Mouse (Mus musculus) kidney, postnatal 36 days (tissue): ENCODE measurements at regions not wholly inside any gene's neighbourhood (a gene's known extent, or its start where the extent isn't known, plus 50 kb on each side); places are given as distances from the start of the nearest gene placed in this dataset.

Source experiments
- DNase-seq, 2 experiments: peaks; one replicate each; pipeline ENCODE4 v3.0.0; 2021 to 2022; ENCODE audit warnings: mixed read lengths in 2 of 2

DNA sequence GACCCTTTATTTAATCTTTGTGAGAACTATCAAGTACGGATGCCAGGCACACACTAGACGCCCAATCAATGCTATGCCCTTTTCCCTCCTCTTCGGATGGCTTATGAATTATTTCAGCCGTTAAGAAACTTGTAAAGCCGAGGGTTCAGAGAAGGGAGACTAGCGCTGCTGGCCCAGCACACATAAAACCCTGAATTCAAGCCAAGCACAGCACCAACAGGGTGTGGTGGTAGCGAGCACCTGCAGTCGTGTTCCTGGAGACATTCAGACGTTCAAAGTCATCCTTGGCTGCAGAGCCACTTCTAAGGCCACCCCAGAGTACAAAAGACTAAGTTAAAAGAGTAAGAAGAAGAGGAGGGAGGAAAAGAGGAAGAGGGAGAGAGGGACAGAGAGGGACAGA lies 148.5 kb upstream of the Jarid2 start:
- no peak for DNase-seq

DNA sequence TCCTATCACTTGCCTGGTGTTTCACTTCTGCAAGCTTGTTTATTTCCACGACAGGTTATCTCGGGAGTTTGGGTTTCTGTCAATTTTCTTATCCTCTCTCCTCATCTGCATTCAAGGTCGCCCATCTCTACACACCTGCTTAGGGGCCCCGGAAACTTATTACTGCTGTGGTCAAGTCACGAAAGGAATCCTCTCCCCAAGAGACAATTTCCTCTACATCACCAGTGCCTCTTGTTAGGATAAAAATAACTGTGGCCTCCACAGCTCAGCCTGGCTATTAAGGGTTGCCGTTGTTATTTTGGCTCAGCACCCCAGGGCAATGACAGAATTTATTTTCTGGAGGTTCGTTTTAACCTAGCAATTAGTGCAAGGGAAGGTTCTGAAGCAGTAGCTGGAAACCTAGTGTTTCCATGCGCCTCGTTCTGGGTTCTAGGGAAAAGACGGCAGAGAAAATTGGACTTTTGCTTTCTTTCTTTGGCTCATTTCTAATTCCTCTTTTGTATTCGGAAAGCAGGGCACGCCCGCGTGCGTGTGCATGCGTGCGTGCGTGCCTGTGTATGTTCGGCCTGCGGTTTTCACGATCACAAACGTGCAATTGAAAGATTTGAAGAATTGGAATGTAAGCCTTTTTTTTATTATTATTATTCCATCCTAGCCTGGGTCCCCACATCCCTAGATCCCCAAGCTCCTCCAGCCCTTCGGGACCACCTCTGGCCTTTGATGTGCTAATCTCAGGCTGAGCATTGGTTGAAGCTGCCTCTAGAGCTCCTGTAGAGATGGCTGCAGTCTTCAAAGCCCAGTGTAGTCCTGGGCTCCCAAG lies 147.1 kb upstream of the Jarid2 start:
- DNase-seq: no peak

DNA sequence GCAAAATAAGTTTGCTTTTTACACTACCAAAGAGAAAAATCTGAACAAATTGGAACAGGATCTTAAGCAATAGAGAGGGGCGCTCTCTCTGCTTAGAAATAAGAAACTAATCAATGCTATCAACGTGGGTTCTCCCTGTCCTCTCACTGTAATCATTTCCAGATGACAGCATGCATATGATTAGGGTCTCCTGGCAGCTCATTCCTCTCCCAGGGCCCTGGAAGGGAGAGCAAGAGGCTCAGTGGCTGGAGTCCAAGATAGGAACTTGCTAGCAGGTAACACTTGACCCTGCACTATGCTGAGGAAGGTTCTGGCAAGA lies 146.5 kb upstream of the Jarid2 start:
- DNase-seq: no peak

- no peak for DNase-seq
Measured at GRCm38 (mm10) chr13:44583614-44584013, 145.7 kb upstream of the Jarid2 start.

- DNase-seq: no peak
Measured at GRCm38 (mm10) chr13:44584151-44584550, 145.1 kb upstream of the Jarid2 start.

GRCm38 (mm10) chr13:44584551-44584950 lies 144.7 kb upstream of the Jarid2 start:
- DNase-seq: no peak

DNA sequence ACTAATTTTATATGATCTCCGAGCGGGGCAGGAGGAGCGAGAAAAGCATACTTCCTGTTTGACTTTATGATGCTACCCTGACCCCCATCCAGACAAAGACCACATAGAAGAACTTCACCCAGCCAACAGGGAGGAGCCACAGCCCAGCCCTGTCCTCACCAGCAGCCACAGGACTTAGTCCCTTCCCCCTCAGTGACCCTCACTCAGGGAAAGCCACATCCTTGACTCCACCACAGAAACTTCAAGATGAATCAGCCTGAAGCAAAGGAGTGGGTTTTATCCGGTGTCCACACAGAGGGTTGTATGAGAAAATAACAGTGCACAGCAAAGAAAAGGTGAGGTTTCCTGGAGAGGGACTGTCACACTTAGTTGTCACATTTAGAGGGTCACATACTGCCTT lies 141.4 kb upstream of the Jarid2 start:
- no peak for DNase-seq

- DNase-seq: no peak
Measured at GRCm38 (mm10) chr13:44594645-44595044, 134.6 kb upstream of the Jarid2 start.

- DNase-seq: no peak
Measured at GRCm38 (mm10) chr13:44597666-44598065, 131.6 kb upstream of the Jarid2 start.

- no peak for DNase-seq
Measured at GRCm38 (mm10) chr13:44601024-44601423, 128.2 kb upstream of the Jarid2 start.

- no peak for DNase-seq
Measured at GRCm38 (mm10) chr13:44602658-44603057, 126.6 kb upstream of the Jarid2 start.

DNA sequence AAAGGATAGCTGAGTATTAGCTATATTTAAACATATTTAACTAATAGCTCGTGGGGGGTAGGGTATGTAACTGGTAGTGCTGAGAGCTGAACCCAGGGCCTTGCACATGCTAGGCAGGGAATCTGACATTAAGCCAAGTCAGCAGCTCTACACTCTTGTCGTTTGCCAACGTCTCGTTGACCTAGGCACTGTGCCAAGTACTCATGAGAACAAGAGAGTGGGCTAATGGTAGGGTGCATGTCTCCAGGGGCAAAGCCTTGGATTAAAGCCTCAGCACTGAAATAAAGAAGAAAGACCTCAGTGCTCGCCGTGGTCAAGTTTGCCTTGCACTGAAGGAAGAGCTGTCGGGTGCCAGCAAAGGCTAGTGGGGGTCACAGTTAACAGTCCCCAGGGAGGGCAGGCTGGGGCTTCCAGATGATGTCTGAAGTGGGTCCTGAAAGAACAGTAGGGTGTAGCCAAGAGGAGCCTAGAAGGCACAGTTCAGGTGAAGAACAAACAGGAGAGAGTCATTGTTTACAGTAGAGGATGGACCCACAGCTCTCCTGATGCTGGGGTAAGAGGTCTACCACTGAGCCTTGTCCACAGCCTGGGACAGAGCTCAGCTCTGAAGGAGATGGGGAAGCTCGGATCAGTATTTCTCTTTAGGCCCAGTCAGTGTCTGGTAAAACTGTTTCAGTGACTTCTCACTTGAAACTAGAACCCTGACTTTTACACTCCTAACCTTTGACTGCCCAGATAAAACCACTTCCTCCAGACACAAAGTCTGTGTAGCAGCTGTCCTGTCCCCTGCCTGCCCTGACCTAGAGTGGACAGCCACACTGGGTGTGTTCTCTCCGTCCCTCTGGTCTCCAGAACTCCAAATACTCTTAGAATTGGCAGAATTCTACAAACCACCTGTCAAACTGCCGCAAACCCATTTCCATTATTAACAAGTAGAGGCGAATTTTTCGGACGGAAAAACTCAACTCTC lies 121.7 kb upstream of the Jarid2 start:
- peak; percentile 18 to 43 for DNase-seq

DNA sequence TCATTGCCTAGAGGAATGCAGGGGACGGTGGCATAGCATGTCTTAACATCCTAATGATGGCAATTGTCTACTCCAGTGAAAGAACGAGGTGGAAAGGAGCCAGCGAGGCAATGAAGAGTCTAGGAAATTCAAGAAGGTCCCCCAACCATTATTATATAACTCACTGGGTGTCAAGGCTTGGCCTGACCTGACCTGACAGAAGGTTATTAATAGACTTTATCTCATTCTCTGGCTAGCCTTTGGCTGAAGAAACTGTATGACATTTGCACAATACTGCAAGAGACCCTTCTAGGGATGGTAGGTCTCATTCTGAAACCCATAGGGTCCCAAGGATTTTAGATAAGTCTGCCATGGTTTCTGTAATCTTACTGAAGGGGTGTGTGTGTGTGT lies 121.0 kb upstream of the Jarid2 start:
- DNase-seq: no peak

DNA sequence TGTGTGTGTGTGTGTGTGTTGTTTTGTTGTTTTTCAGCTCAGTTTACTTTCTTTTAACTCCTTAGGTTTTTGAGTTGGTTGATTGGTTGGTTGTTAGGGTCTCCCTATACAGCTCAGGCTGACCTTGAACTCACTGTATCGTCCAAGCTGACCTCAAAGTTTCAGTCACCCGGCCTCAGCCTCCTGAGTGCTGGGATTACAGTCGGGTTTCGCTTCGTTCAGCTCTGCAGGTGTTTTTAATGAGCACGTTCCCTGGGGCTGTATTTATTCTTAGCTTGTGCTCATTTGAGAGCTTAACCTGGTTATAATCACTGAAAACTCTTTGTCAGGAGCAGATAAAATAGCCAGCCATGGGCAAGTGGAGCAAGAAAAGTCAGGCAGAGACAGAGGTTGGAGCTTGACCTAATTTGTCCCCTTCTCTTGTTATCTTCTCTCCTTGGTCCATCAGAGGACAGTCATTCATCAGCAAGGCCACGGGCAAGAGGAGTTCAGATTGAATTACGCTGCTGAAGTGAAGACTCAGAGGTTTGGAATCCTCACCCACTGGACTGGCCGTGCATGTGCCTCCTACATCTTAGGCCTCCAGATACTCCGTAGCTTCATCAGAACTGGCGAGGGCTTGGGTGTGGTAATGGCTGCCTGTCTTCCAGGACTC lies 120.5 kb upstream of the Jarid2 start:
- DNase-seq: no peak

- DNase-seq: peak; percentile 15 to 26
Measured at GRCm38 (mm10) chr13:44609606-44610005, 119.7 kb upstream of the Jarid2 start.

GRCm38 (mm10) chr13:44615696-44616095 lies 113.6 kb upstream of the Jarid2 start:
- DNase-seq: no peak

DNA sequence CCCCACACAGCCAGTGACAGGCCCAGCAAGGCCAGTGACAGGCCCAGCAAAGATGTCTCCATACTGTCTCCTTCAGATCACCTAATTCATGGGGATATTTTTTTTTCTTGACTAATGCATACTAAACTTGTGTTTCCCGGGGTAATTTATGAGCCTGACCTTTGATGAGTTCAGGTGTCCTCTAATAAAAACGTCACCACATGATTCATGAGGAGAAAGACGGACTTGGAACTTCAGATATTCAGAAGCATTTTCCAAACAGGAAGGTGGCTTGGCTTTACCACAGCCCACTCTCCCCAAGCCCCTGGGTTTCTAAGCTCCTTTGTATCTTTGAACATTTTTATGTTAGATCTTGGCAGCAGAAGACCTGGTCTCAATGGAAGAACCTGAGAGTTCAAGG lies 110.9 kb upstream of the Jarid2 start:
- DNase-seq: no peak

- peak; percentile 74 to 81 for DNase-seq
Measured at GRCm38 (mm10) chr13:44622661-44623355, 106.5 kb upstream of the Jarid2 start.

- peak in 1 of 2 experiments; percentile 33 for DNase-seq
Measured at GRCm38 (mm10) chr13:44624716-44625115, 104.6 kb upstream of the Jarid2 start.

- DNase-seq: no peak
Measured at GRCm38 (mm10) chr13:44625792-44626191, 103.5 kb upstream of the Jarid2 start.

GRCm38 (mm10) chr13:44626806-44627205 lies 102.5 kb upstream of the Jarid2 start:
- no peak for DNase-seq

- no peak for DNase-seq
Measured at GRCm38 (mm10) chr13:44630061-44630460, 99.2 kb upstream of the Jarid2 start.

- DNase-seq: no peak
Measured at GRCm38 (mm10) chr13:44634616-44635015, 94.7 kb upstream of the Jarid2 start.
